ENCODE assay signal across 11 mouse cellular contexts in genomic region chr7:36892776-36893500, GRCm38 (mm10).
A peak's percentile ranks its signal among the peaks of the same experiment; 100 is the strongest.
DNase-seq lines count a peak whose midpoint lies in the region; ATAC-seq and TF ChIP-seq lines count a peak whose summit lies in the region.
"Had no signal": no experiment of that assay in that cellular context is flagged by ENCODE, and none has a peak within 500 bp of the region (broad histone marks: within the 10 kb centered on the region; RNA-seq: fewer than 3 reads in every experiment).

No protein-coding gene starts in this region.

- H3K27ac ChIP-seq in intestine, embryonic 15.5 days = no peak overlapping the region
- no peak overlapping the region for H3K27ac ChIP-seq in intestine, embryonic 16.5 days (ENCODE audit: low read length)
- H3K27ac ChIP-seq in forebrain, embryonic 15.5 days (replicated peaks) = no peak overlapping the region
- H3K27ac ChIP-seq in midbrain, embryonic 13.5 days = no peak overlapping the region; the same call in 1 of the 2 replicates
- no peak overlapping the region for H3K27ac ChIP-seq in kidney, embryonic 15.5 days
- H3K27ac ChIP-seq: neural tube, embryonic 12.5 days had no signal

- no peak overlapping the region for H3K9ac ChIP-seq in intestine, embryonic 15.5 days
- no peak overlapping the region for H3K9ac ChIP-seq in intestine, embryonic 16.5 days (ENCODE audit: low read depth, low read length)
- H3K9ac ChIP-seq in forebrain, embryonic 15.5 days (replicated peaks) = no peak overlapping the region
- H3K9ac ChIP-seq in midbrain, embryonic 13.5 days (replicated peaks) = no peak overlapping the region
- H3K9ac ChIP-seq in kidney, embryonic 15.5 days = no peak overlapping the region
- H3K9ac ChIP-seq: neural tube, embryonic 12.5 days had no signal

- TF ChIP-seq POLR2A in brain, embryonic 14.5 days (IDR thresholded peaks at IDR 0.05; ENCODE audit: borderline replicate concordance, extremely low read depth, insufficient read depth, insufficient read length, poor library complexity, severe bottlenecking) = no peak

- no peak overlapping the region for H3K4me2 ChIP-seq in intestine, embryonic 15.5 days (replicated peaks)
- H3K4me2 ChIP-seq in intestine, embryonic 16.5 days (ENCODE audit: low read depth, low read length) = no peak overlapping the region
- H3K4me2 ChIP-seq in forebrain, embryonic 15.5 days (replicated peaks) = 0 out of 2 replicates have a peak overlapping the region, but pooled peaks have one; percentile 6
- H3K4me2 ChIP-seq in midbrain, embryonic 13.5 days (replicated peaks) = no peak overlapping the region; the same call in 1 of the 2 replicates
- H3K4me2 ChIP-seq in kidney, embryonic 15.5 days = no peak overlapping the region
- H3K4me2 ChIP-seq: liver, embryonic 11.5 days; neural tube, embryonic 12.5 days had no signal

- WGBS in intestine, embryonic 15.5 days = 42% methylated on average over 18 of the region's 18 CpGs
- WGBS in intestine, embryonic 16.5 days = 37% methylated on average over 18 of the region's 18 CpGs
- WGBS in forebrain, embryonic 15.5 days = 27% methylated on average over 18 of the region's 18 CpGs
- WGBS in midbrain, embryonic 13.5 days = 24% methylated on average over 18 of the region's 18 CpGs
- 67% methylated on average over 18 of the region's 18 CpGs for WGBS in kidney, embryonic 15.5 days

- no peaks in the 10 kb centered on the region for H3K9me3 ChIP-seq in intestine, embryonic 15.5 days
- H3K9me3 ChIP-seq in intestine, embryonic 16.5 days (ENCODE audit: control insufficient read depth, low read length) = 0 out of 2 replicates have a peak, but pooled peaks cover 6% of the 10 kb centered on the region
- H3K9me3 ChIP-seq in forebrain, embryonic 15.5 days = no peaks in the 10 kb centered on the region
- 0 out of 2 replicates have a peak, but pooled peaks cover 2% of the 10 kb centered on the region for H3K9me3 ChIP-seq in midbrain, embryonic 13.5 days
- no peaks in the 10 kb centered on the region for H3K9me3 ChIP-seq in kidney, embryonic 15.5 days (replicated peaks)
- H3K9me3 ChIP-seq: neural tube, embryonic 12.5 days had no signal

- peaks cover 8% of the 10 kb centered on the region; the same call in 1 of the 2 replicates for H3K4me1 ChIP-seq in intestine, embryonic 15.5 days (replicated peaks)
- peaks cover 3% of the 10 kb centered on the region; the same call in 1 of the 2 replicates for H3K4me1 ChIP-seq in intestine, embryonic 16.5 days (ENCODE audit: control insufficient read depth, insufficient read depth, low read length)
- H3K4me1 ChIP-seq in forebrain, embryonic 15.5 days = peaks cover 32% of the 10 kb centered on the region
- peaks cover 21% of the 10 kb centered on the region for H3K4me1 ChIP-seq in midbrain, embryonic 13.5 days (replicated peaks)
- H3K4me1 ChIP-seq in kidney, embryonic 15.5 days = no peaks in the 10 kb centered on the region

- intact Hi-C loops in gastrocnemius, postnatal 14 days (cut with DNase I; ENCODE audit: low total_unique reads) = no loop called here

- H3K27me3 ChIP-seq in intestine, embryonic 15.5 days (replicated peaks) = no peaks in the 10 kb centered on the region
- H3K27me3 ChIP-seq in intestine, embryonic 16.5 days (replicated peaks; ENCODE audit: control insufficient read depth, insufficient read depth, low read length) = no peaks in the 10 kb centered on the region
- no peaks in the 10 kb centered on the region for H3K27me3 ChIP-seq in forebrain, embryonic 15.5 days
- H3K27me3 ChIP-seq in midbrain, embryonic 13.5 days = peaks cover 19% of the 10 kb centered on the region
- H3K27me3 ChIP-seq in kidney, embryonic 15.5 days = no peaks in the 10 kb centered on the region
- H3K27me3 ChIP-seq: neural tube, embryonic 12.5 days had no signal

- 0 out of 2 replicates have a peak, but pooled peaks have one; percentile 39 for ATAC-seq in intestine, embryonic 15.5 days
- ATAC-seq in intestine, embryonic 16.5 days = no peak
- ATAC-seq in forebrain, embryonic 15.5 days (replicated peaks) = peak; percentile 90
- ATAC-seq in midbrain, embryonic 13.5 days = peak; percentile 90
- no peak for ATAC-seq in kidney, embryonic 15.5 days (replicated peaks; ENCODE audit: low FRiP score)

- H3K36me3 ChIP-seq in intestine, embryonic 15.5 days = no peaks in the 10 kb centered on the region
- H3K36me3 ChIP-seq in intestine, embryonic 16.5 days (ENCODE audit: control insufficient read depth, insufficient read depth, low read length) = no peaks in the 10 kb centered on the region
- H3K36me3 ChIP-seq in forebrain, embryonic 15.5 days = no peaks in the 10 kb centered on the region
- no peaks in the 10 kb centered on the region for H3K36me3 ChIP-seq in midbrain, embryonic 13.5 days
- H3K36me3 ChIP-seq in kidney, embryonic 15.5 days = no peaks in the 10 kb centered on the region
- H3K36me3 ChIP-seq: neural tube, embryonic 12.5 days had no signal

- no peak for TF ChIP-seq CTCF in brain, embryonic 14.5 days (IDR thresholded peaks at IDR 0.05; ENCODE audit: borderline replicate concordance, extremely low read depth, insufficient read depth, insufficient read length)

- DNase-seq in brain, embryonic 14.5 days (ENCODE audit: low read depth) = peak; percentile 91
- DNase-seq in kidney, postnatal 14 days = no peak
- no peak for DNase-seq in gastrocnemius, postnatal 14 days
- DNase-seq: thymus, adult 18-20 months had no signal

- H3K4me3 ChIP-seq in intestine, embryonic 15.5 days (replicated peaks) = no peak overlapping the region
- no peak overlapping the region for H3K4me3 ChIP-seq in intestine, embryonic 16.5 days (ENCODE audit: low read length)
- H3K4me3 ChIP-seq in forebrain, embryonic 15.5 days = no peak overlapping the region
- H3K4me3 ChIP-seq in midbrain, embryonic 13.5 days (replicated peaks) = no peak overlapping the region
- H3K4me3 ChIP-seq in kidney, embryonic 15.5 days (replicated peaks) = no peak overlapping the region
- H3K4me3 ChIP-seq: neural tube, embryonic 12.5 days had no signal

Comparison
In these comparisons a context has a peak if more than half of its experiments do, and no peak if none do; other contexts are left out.
1. ATAC-seq: peak in intestine, embryonic 15.5 days (single experiment), forebrain, embryonic 15.5 days (single experiment) and midbrain, embryonic 13.5 days (single experiment); none in intestine, embryonic 16.5 days (single experiment) and kidney, embryonic 15.5 days (single experiment).